ENCODE assay signal across 8 mouse cellular contexts in the genomic region with DNA sequence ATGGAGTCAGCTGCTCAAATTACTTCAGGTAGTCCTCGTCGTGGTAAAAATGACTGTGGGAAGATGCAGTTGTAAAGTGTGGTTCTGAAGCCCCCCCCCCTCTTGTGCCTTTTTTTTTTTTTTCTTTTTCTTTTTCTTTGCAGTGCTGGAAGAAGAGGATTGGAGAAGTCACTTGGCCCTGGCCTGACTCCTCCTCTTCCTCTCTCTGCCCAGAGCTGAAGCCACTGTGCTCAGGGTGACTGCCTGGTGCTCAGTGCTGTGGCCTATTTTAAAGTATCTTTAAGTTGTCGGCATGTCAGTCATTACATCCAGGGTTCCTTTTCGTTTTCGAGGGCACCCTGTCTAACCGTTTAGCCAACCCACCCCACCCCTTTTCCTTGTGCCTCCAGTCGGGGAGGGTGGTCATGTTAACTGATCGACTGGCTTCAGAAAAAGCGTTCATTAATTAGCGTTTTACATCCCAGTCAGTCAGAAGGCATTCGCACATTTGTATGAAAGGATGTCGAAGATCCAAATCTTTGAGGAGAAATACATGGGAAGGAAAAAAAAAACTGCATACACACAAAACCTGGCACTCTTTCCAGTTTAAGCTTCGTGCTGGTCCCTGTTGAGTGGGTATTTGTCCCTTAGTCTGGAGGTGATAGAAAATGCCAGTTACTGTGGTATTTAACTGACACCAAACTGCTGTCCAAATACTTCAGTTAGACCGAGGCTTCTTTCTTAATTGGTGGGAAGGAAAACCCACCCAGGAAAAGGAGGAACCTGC.
DNase-seq lines count a peak whose midpoint lies in the region; ATAC-seq and TF ChIP-seq lines count a peak whose summit lies in the region.

No protein-coding gene starts in this region.

- TF ChIP-seq EP300 in liver, embryonic 14.5 days (IDR thresholded peaks at IDR 0.05; ENCODE audit: low read depth) = 0 out of 2 replicates have a peak, but pooled peaks have one; percentile 13

- no peaks in the 10 kb centered on the region for H3K36me3 ChIP-seq in liver, embryonic 14.5 days (replicated peaks; ENCODE audit: control insufficient read depth, insufficient read depth, low read depth)
- no peaks in the 10 kb centered on the region for H3K36me3 ChIP-seq in stomach, embryonic 15.5 days

- peak; percentile 37 for DNase-seq in embryo, embryonic 11 days
- no peak for DNase-seq in embryo, embryonic 10 days (ENCODE audit: low spot score)
- peak; percentile 82 for DNase-seq in MEL-GATA-1-ER (ENCODE audit: extremely low read depth, low read depth)
- DNase-seq in liver, embryonic 14.5 days (ENCODE audit: low read depth in 3 of 3, low spot score in 3 of 3) = no peak
- no peak for DNase-seq in gastrocnemius, postnatal 25 days
- no peak for DNase-seq in retina, embryonic 14.5 days (ENCODE audit: low spot score)

- H3K4me3 ChIP-seq in liver, embryonic 14.5 days (ENCODE audit: insufficient read depth in 1 of 2, low read depth in 2 of 2, low read length in 2 of 2) = peak overlapping the region; percentile 61 to 77
- H3K4me3 ChIP-seq in stomach, embryonic 15.5 days (replicated peaks) = 0 out of 2 replicates have a peak overlapping the region, but pooled peaks have one; percentile 19

- H3K4me1 ChIP-seq in liver, embryonic 14.5 days (replicated peaks; ENCODE audit: control insufficient read depth in 2 of 2, insufficient read depth in 2 of 2, low read length in 1 of 2) = peaks cover 44 to 50% of the 10 kb centered on the region in 2 experiments
- H3K4me1 ChIP-seq in stomach, embryonic 15.5 days = peaks cover 34% of the 10 kb centered on the region

- 7% methylated on average over 14 of the region's 14 CpGs for WGBS in liver, embryonic 14.5 days (ENCODE audit: insufficient replicate concordance)
- WGBS in stomach, embryonic 15.5 days = 23% methylated on average over 14 of the region's 14 CpGs

- peak overlapping the region; percentile 80 for H3K9ac ChIP-seq in liver, embryonic 14.5 days (replicated peaks)
- H3K9ac ChIP-seq in stomach, embryonic 15.5 days = no peak overlapping the region

- ATAC-seq in granulocyte monocyte progenitor cell, adult 5-6 weeks (replicated peaks; ENCODE audit: poor library complexity, severe bottlenecking) = peak; percentile 52
- no peak for ATAC-seq in liver, embryonic 14.5 days (ENCODE audit: insufficient read depth)
- no peak for ATAC-seq in stomach, embryonic 15.5 days (ENCODE audit: insufficient read depth, low FRiP score, low read depth)

- H3K4me2 ChIP-seq in liver, embryonic 14.5 days (ENCODE audit: low read depth) = peak overlapping the region; percentile 96
- peak overlapping the region; percentile 49 for H3K4me2 ChIP-seq in stomach, embryonic 15.5 days

- no peaks in the 10 kb centered on the region for H3K9me3 ChIP-seq in liver, embryonic 14.5 days (ENCODE audit: control insufficient read depth, low read length)
- no peaks in the 10 kb centered on the region for H3K9me3 ChIP-seq in stomach, embryonic 15.5 days

- peak overlapping the region; percentile 74 for H3K27ac ChIP-seq in liver, embryonic 14.5 days
- H3K27ac ChIP-seq in stomach, embryonic 15.5 days = peak overlapping the region; percentile 87

- no peak for TF ChIP-seq CTCF in liver, embryonic 14.5 days (IDR thresholded peaks at IDR 0.05; ENCODE audit: low read depth)

- no peaks in the 10 kb centered on the region for H3K27me3 ChIP-seq in liver, embryonic 14.5 days (ENCODE audit: control insufficient read depth, insufficient read depth, low read length)
- no peaks in the 10 kb centered on the region for H3K27me3 ChIP-seq in stomach, embryonic 15.5 days (replicated peaks)

Comparison
In these comparisons a context has a peak if more than half of its experiments do, and no peak if none do; other contexts are left out.
1. DNase-seq: peak in embryo, embryonic 11 days (single experiment) and MEL-GATA-1-ER (single experiment); none in embryo, embryonic 10 days (single experiment), liver, embryonic 14.5 days (0 of 3), gastrocnemius, postnatal 25 days (single experiment) and retina, embryonic 14.5 days (single experiment).